Mouse (Mus musculus): ENCODE measurements around the gene Dclk3.
A peak's percentile ranks its signal among the peaks of the same experiment; 100 is the strongest.

Dclk3 gene

DNA sequence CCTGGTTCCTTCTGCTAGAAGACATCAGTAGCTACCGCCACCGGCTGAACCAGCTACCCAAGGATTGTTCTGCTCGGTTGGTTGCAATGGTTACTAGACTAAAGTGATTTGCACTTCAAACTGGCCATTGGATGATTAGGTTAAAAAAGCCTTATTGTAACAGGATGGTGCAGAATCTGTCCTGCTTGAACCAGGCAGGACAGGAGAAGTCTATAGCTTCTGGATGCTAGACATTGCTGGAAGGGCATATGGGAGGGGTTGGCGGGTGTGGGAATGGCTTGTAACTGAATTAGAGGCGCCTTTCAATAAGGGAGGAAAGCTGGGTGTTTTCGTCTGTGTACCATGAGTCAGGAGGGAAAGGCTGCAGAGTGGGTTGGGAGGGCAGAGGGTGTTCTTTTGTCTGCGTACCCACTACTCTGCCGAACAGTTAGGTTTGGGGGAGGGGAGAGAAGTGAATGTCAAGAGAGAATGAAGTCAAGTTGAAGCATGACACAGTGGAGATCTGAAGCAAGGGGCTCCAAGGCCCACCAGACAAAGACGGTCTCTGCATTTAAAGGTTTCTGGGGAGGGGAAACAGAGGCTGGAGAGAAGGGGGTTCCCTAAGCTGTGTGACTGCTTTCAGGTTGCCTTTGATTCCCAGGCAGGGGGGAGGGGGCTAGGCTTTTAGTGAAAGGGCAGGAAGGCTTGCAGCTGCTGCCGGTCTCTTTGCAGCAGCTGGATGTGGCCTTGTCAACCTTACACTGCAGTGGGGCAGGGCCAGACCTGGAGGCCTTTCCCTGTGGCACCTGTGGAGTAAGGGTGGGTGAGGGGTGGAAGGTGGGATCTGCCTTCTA, 48.0 kb downstream of the Dclk3 start:
- DNase-seq (ENCODE audit: low spot score), result no peak

DNA sequence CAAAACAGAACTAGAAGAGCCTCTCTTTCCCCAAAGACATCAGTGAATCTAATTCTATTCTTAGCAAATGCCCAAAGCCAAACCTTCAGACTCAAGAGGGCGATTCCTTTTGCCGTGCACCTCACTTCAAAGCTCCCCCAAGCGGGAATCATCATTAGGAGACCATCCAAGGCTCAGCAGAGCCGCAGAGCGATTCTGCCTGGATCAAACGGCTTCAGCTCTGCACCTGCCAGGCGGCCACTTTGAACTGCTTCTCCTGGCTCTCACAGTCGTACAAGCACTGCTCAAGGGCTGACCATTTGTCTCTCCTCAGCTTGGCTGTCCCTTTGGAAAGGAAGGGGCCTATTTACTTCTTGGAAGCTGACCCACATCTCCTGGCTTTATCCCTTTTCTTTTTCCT, 51.7 kb downstream of the Dclk3 start:
- DNase-seq (ENCODE audit: low spot score), result no peak

DNA sequence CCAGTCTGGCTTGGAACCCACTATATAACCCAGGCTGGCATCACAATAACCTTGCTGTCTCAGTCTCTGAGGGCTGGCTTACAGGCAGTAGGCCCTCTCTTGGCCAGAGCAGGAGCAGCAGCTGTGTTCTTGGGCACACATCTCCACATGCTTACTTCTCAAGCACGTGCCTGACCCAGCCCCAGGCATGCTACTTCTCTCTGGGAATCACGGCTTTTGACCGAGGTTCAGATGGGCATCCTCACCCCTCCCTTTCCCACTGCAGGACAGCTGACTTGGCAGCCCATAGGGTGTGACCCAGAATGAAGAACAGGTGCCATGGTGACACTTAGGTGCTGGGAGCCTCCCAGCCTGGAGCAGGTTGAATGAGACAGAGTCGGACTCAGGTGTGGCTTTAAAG, 52.4 kb downstream of the Dclk3 start:
- DNase-seq (ENCODE audit: low spot score), result no peak

DNA sequence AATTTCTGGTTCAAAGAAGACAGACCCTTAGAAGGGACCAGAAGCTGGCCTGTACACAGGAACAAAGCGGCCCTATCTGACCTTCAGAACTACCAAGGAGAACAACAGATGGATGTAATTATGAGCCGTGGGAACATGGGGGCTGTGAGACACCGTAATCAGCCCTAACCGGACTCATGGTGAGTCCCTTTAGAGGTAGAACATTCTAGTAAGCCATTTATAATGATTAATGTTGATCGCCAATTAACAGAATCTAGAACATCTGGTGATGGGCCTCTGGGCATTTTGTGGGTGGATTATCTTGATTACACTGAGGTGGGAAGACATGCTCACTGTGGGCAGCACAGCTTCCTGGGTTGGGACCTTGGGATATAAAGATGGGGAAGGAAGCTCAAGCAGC, 54.6 kb downstream of the Dclk3 start:
- no peak for DNase-seq (ENCODE audit: low spot score)

GRCm38 (mm10) chr9:111495561-111495960, 56.7 kb downstream of the Dclk3 start:
- peak; percentile 44 for DNase-seq (ENCODE audit: low spot score)

GRCm38 (mm10) chr9:111497074-111497811, 58.4 kb downstream of the Dclk3 start:
- DNase-seq (ENCODE audit: low spot score), result peak; percentile 33

DNA sequence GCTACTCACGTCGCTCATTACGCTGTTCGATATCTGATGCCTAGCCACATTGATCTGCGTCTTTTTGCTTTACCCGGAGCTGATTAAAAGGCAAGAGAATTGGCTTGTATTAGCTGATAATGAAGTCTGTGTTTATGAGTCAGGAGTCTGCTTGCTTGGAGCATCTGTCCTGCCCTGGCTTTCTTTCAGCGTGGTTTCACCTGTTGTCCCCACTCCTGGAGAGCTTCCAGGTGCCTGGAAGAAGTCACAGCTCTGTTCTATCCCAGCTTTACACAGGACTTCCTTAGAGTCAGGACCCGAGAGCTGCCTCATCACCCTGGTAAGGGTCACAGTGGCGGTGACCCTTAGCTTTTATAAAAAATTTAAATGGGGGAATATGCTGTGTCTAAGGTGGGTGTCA, 61.3 kb downstream of the Dclk3 start:
- DNase-seq (ENCODE audit: low spot score), result no peak

DNA sequence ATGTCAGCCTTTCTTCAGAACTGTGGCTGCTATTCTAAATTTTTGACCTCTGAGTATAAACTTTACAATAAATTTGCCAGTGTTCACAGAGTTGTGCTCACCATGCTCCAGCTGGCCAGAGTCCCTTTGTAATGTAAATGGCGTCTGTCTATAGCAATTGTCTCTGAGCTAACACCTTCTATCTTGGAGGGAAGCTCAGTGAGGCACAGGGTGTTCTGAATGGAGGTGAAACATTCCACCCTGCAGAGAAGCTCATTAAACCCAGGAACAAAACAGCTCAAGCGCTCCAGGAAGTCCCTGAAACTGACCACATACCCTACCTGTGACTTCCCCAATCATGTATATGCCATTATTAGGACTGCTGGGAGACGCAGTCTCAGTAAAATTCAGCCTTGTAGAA, 67.2 kb downstream of the Dclk3 start:
- no peak for DNase-seq (ENCODE audit: low spot score)

DNA sequence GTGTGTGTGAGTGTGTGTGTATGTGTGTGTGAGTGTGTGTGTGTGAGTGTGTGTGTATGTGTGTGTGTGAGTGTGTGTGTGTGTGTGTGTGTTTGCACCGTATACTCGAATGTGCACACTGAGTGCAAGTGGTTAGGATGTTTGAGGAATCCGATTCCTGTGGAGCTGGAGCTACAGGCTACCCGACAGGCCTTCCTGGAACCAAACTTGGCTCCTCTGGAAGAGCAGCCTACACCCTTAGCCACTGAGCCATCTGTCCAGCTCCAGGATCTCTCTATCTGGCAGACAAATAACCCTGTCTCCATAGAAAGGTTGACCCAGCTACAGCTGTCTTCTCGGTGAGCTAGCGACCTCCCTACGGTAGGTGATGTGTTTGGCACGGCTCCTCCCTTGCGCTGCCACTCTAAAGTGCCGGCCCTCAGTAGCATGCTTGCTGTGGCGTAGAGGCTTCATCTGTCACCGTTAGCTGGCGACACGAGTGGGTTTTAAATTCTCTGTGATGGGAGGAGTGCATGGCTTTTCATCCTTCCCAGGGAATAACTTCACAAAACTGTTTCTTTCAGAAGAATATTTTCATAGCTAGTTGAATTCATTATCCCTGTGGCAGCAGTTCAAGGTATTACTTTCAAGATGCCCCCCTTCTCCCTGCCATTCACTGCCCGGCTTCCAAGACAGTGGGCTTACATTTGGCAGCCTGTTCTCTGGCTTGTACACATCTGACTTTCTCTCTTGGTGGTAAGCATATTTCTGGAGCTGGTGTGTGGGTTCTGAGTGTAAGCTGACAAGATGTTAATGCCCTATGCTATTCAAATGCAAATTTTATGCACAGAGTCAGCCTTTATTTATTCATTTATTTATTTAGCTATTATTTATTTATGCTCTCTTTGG, 75.9 kb downstream of the Dclk3 start:
- no peak for DNase-seq (ENCODE audit: low spot score)

DNA sequence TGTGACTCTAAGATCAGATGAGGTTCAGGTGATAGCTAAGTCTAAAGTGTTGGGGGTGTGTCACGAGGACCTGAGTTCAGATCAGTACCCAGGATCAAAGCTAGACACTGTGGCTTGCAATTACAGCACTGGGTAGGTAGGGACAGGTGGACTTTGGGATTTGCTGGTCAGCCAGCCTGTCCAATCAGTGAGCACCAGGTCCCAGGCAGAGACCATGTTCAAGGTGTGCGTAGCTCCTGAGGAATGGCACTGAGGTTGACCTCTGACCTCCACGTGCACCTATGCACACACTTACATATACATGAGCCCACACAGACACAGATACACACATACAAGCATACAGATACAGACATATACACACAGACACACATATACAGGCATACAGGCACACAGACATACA, 76.7 kb downstream of the Dclk3 start:
- DNase-seq (ENCODE audit: low spot score), result no peak

- DNase-seq (ENCODE audit: low spot score), result no peak
These were observed 83.3 kb downstream of the Dclk3 start for GRCm38 (mm10) chr9:111522226-111522625.

GRCm38 (mm10) chr9:111523111-111523510, 84.2 kb downstream of the Dclk3 start:
- DNase-seq (ENCODE audit: low spot score), result no peak

DNA sequence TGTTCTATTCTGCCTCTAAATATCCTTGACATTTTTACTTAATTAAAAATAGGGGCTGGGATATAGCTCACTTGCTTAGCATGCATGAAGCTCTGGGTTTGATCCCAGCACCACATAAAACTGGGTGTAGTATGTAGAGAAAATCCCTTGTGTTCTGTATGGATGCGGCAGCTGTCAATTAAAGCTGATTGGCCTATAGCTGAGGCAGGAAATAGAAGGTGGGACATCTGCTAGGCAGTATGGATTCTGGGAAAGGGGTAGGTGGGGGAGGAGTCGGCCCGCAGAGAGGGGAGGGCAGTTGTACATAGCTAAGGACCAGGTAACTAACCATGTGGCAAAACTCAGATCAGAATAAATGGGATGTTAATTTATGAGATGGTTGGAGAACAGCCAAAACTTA, 85.0 kb downstream of the Dclk3 start:
- DNase-seq (ENCODE audit: low spot score), result no peak

DNA sequence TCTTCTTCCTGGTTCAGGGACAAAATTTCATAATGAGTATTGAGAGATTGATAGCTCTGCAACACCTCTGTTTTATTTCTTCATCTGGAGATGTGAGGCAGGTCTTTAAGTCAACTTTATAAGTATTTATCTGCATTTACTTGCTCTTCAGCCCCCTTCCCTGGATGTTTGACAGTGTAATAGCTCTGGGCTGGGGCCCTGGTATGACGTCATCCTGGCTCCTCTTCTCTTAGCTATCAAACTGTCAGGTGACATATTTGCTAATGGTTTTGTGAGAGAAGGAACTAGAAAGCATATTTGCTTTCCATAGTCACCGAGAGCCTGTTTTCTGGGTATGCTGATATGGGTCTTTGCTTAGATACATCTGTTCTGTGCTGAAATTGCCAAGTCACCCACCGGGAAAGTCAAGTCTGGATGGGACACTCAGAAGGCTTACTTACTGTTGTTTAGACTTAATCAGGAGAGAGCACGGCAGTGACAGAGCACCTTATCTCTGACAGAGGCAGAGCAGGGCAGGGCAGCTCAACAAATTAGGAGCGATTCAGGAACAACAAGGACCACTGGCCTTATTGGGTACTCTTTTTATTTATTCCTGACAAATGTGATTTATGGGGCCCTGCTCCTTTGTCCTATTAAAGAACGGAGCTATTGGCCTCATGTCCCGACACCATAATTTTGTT, 96.0 kb downstream of the Dclk3 start:
- DNase-seq (ENCODE audit: low spot score), result no peak

DNA sequence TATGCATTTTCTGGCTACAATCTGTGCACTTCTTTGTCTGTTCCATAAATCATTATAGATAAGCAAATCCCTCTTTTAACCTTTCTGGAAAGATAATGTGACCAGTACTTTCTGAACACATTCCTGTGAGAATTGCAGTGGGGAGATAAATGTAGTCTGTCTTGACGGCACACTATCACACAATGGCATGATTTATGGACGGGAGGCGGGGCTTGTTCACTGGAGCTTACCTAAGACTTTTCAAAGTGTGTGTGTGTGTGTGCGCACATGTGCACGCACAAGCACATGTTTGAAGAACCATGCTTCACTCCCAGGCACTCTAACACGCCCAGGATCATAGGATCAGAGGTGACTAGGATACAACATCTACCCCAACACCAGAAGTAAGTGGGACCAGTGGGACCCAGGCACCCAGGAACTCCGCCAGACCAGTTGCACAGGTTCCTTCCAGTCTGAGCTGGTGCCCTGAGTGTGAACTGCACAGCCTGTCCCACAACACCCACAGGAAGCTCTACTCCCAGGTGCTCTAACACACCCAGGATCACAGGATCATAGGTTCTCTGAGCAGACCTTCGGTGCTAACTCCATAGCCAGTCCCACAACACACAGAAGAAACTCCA, 96.7 kb downstream of the Dclk3 start:
- DNase-seq (ENCODE audit: low spot score), result no peak

All from ovary, postnatal 10 days (tissue).